Mouse (Mus musculus) retina, adult 2 months (tissue): ENCODE data around the gene Pax7.

Experiments
- DNase-seq: peaks from one replicate; pipeline ENCODE4 v3.0.0-alpha.2; 2012; ENCODE audit warnings: low read depth, low spot score

Gene Pax7

GRCm38 (mm10) chr4:139689627-139690269, 143.6 kb downstream of the Pax7 start:
- DNase-seq: no peak

- no peak for DNase-seq
These were observed 145.3 kb downstream of the Pax7 start for GRCm38 (mm10) chr4:139688058-139688457.
